20 mouse cellular contexts compared by ENCODE assay signal in genomic region chr17:74804321-74804930, GRCm38 (mm10).
DNase-seq lines count a peak whose midpoint lies in the region; ATAC-seq and TF ChIP-seq lines count a peak whose summit lies in the region.
"Had no signal": no experiment of that assay in that cellular context is flagged by ENCODE, and none has a peak within 500 bp of the region (broad histone marks: within the 10 kb centered on the region; RNA-seq: fewer than 3 reads in every experiment).

No protein-coding gene starts in this region.

- no peaks in the 10 kb centered on the region for H3K27me3 ChIP-seq in forebrain, embryonic 15.5 days
- H3K27me3 ChIP-seq in forebrain, embryonic 12.5 days, result no peaks in the 10 kb centered on the region
- no peaks in the 10 kb centered on the region for H3K27me3 ChIP-seq in kidney, postnatal 0 days (ENCODE audit: insufficient read depth, low read length)
- no peaks in the 10 kb centered on the region for H3K27me3 ChIP-seq in kidney, adult 2 months (replicated peaks; ENCODE audit: control insufficient read depth, insufficient read depth, low read length)
- no peaks in the 10 kb centered on the region for H3K27me3 ChIP-seq in embryonic facial prominence, embryonic 14.5 days (replicated peaks; ENCODE audit: control insufficient read depth, insufficient read depth, low read length)
- H3K27me3 ChIP-seq in neural tube, embryonic 13.5 days, result no peaks in the 10 kb centered on the region
- H3K27me3 ChIP-seq: heart, embryonic 13.5 days had no signal

- WGBS in forebrain, embryonic 15.5 days, result 49% methylated on average over 9 of the region's 9 CpGs
- 70% methylated on average over 9 of the region's 9 CpGs for WGBS in forebrain, embryonic 12.5 days
- 26% methylated on average over 9 of the region's 9 CpGs for WGBS in kidney, postnatal 0 days
- WGBS in kidney, adult 2 months, result 54% methylated on average over 9 of the region's 9 CpGs
- WGBS in embryonic facial prominence, embryonic 14.5 days, result 60% methylated on average over 9 of the region's 9 CpGs
- 11% methylated on average over 9 of the region's 9 CpGs for WGBS in neural tube, embryonic 13.5 days

- no peak overlapping the region for H3K9ac ChIP-seq in forebrain, embryonic 15.5 days (replicated peaks)
- H3K9ac ChIP-seq in forebrain, embryonic 12.5 days, result no peak overlapping the region
- H3K9ac ChIP-seq in kidney, postnatal 0 days (ENCODE audit: low read depth, low read length), result no peak overlapping the region
- H3K9ac ChIP-seq in embryonic facial prominence, embryonic 14.5 days (ENCODE audit: low read depth, low read length), result no peak overlapping the region
- no peak overlapping the region for H3K9ac ChIP-seq in neural tube, embryonic 13.5 days
- H3K9ac ChIP-seq: heart, embryonic 13.5 days; liver, postnatal 0 days had no signal

- DNase-seq in kidney, postnatal 0 days (ENCODE audit: low spot score), result peak; percentile 77
- no peak for DNase-seq in kidney, adult 2 months
- DNase-seq in embryonic facial prominence, embryonic 14.5 days (ENCODE audit: low spot score), result peak; percentile 31
- no peak for DNase-seq in left cerebral cortex, postnatal 14 days (ENCODE audit: low spot score in 2 of 2)
- DNase-seq: adrenal gland, adult 2 months; cerebellum, adult 2 months; heart, postnatal 36 days; liver; liver, postnatal 0 days; lung, postnatal 14 days; right cerebral cortex, postnatal 25 days; thymus, postnatal 14 days had no signal

- H3K4me3 ChIP-seq in forebrain, embryonic 15.5 days, result no peak overlapping the region
- H3K4me3 ChIP-seq in forebrain, embryonic 12.5 days (replicated peaks), result no peak overlapping the region
- no peak overlapping the region for H3K4me3 ChIP-seq in kidney, postnatal 0 days (replicated peaks; ENCODE audit: low read depth, low read length)
- H3K4me3 ChIP-seq in kidney, adult 2 months (ENCODE audit: insufficient read depth, low read depth, low read length), result no peak overlapping the region
- H3K4me3 ChIP-seq in embryonic facial prominence, embryonic 14.5 days (ENCODE audit: low read depth, low read length), result no peak overlapping the region
- H3K4me3 ChIP-seq in neural tube, embryonic 13.5 days, result no peak overlapping the region
- H3K4me3 ChIP-seq: heart, embryonic 13.5 days had no signal

- TF ChIP-seq POLR2A in kidney, adult 2 months (IDR thresholded peaks at IDR 0.05; ENCODE audit: low read depth, low read length), result no peak

- peaks cover 4% of the 10 kb centered on the region; the same call in 1 of the 2 replicates for H3K4me1 ChIP-seq in forebrain, embryonic 15.5 days
- no peaks in the 10 kb centered on the region for H3K4me1 ChIP-seq in forebrain, embryonic 12.5 days
- H3K4me1 ChIP-seq in kidney, postnatal 0 days (replicated peaks; ENCODE audit: insufficient read depth, low read length), result no peaks in the 10 kb centered on the region
- no peaks in the 10 kb centered on the region for H3K4me1 ChIP-seq in kidney, adult 2 months (ENCODE audit: control insufficient read depth, insufficient read depth, low read length)
- no peaks in the 10 kb centered on the region for H3K4me1 ChIP-seq in embryonic facial prominence, embryonic 14.5 days (ENCODE audit: control insufficient read depth, insufficient read depth, low read length)
- peaks cover 24% of the 10 kb centered on the region for H3K4me1 ChIP-seq in neural tube, embryonic 13.5 days (replicated peaks)

- intact Hi-C loops in left cerebral cortex, postnatal 14 days (cut with DNase I), result no loop called here

- TF ChIP-seq CTCF in kidney, postnatal 0 days (IDR thresholded peaks at IDR 0.05; ENCODE audit: low read depth), result no peak
- no peak for TF ChIP-seq CTCF in kidney, adult 2 months (conservative IDR thresholded peaks at IDR 0.05; ENCODE audit: insufficient read depth, insufficient read length, low read depth, low read length)

- no peak overlapping the region for H3K27ac ChIP-seq in forebrain, embryonic 15.5 days (replicated peaks)
- no peak overlapping the region for H3K27ac ChIP-seq in forebrain, embryonic 12.5 days
- no peak overlapping the region for H3K27ac ChIP-seq in kidney, postnatal 0 days
- no peak overlapping the region for H3K27ac ChIP-seq in kidney, adult 2 months (ENCODE audit: insufficient read depth, low read depth, low read length)
- H3K27ac ChIP-seq in embryonic facial prominence, embryonic 14.5 days (replicated peaks; ENCODE audit: low read depth, low read length), result no peak overlapping the region
- H3K27ac ChIP-seq in neural tube, embryonic 13.5 days (replicated peaks), result no peak overlapping the region
- H3K27ac ChIP-seq: heart, embryonic 13.5 days; stomach, postnatal 0 days had no signal

- peak; percentile 43; the same call in 1 of the 2 replicates for ATAC-seq in forebrain, embryonic 15.5 days (replicated peaks)
- ATAC-seq in forebrain, embryonic 12.5 days (ENCODE audit: low FRiP score), result no peak
- ATAC-seq in kidney, postnatal 0 days (replicated peaks; ENCODE audit: low FRiP score, low read depth), result peak; percentile 68; the same call in 1 of the 2 replicates
- ATAC-seq in embryonic facial prominence, embryonic 14.5 days (ENCODE audit: low read depth), result peak; percentile 33; the same call in 1 of the 2 replicates
- ATAC-seq in neural tube, embryonic 13.5 days (ENCODE audit: low read depth), result peak; percentile 85
- ATAC-seq in erythroid progenitor cell, adult 5-6 weeks (replicated peaks; ENCODE audit: low FRiP score, poor library complexity, severe bottlenecking), result no peak
- ATAC-seq: intestine, embryonic 16.5 days; liver, postnatal 0 days had no signal

- H3K4me2 ChIP-seq in forebrain, embryonic 15.5 days (replicated peaks), result no peak overlapping the region
- H3K4me2 ChIP-seq in forebrain, embryonic 12.5 days, result no peak overlapping the region
- no peak overlapping the region for H3K4me2 ChIP-seq in kidney, postnatal 0 days (ENCODE audit: low read length)
- no peak overlapping the region for H3K4me2 ChIP-seq in embryonic facial prominence, embryonic 14.5 days (ENCODE audit: low read depth, low read length)
- no peak overlapping the region; the same call in 1 of the 2 replicates for H3K4me2 ChIP-seq in neural tube, embryonic 13.5 days
- H3K4me2 ChIP-seq: heart, embryonic 13.5 days; midbrain, embryonic 11.5 days had no signal

- H3K36me3 ChIP-seq in forebrain, embryonic 15.5 days, result no peaks in the 10 kb centered on the region
- no peaks in the 10 kb centered on the region for H3K36me3 ChIP-seq in forebrain, embryonic 12.5 days (replicated peaks)
- no peaks in the 10 kb centered on the region for H3K36me3 ChIP-seq in kidney, postnatal 0 days (ENCODE audit: insufficient read depth, low read length)
- no peaks in the 10 kb centered on the region; the same call in 1 of the 2 replicates for H3K36me3 ChIP-seq in kidney, adult 2 months (ENCODE audit: control insufficient read depth, insufficient read depth, low read length)
- H3K36me3 ChIP-seq in embryonic facial prominence, embryonic 14.5 days (ENCODE audit: control insufficient read depth, insufficient read depth, low read length), result no peaks in the 10 kb centered on the region
- H3K36me3 ChIP-seq in neural tube, embryonic 13.5 days, result no peaks in the 10 kb centered on the region

- no peaks in the 10 kb centered on the region for H3K9me3 ChIP-seq in forebrain, embryonic 15.5 days
- no peaks in the 10 kb centered on the region for H3K9me3 ChIP-seq in forebrain, embryonic 12.5 days
- no peaks in the 10 kb centered on the region for H3K9me3 ChIP-seq in kidney, postnatal 0 days (replicated peaks; ENCODE audit: low read length)
- no peaks in the 10 kb centered on the region for H3K9me3 ChIP-seq in embryonic facial prominence, embryonic 14.5 days (ENCODE audit: control insufficient read depth, low read length)
- H3K9me3 ChIP-seq in neural tube, embryonic 13.5 days, result no peaks in the 10 kb centered on the region
- H3K9me3 ChIP-seq: heart, embryonic 13.5 days had no signal

Comparison
In these comparisons a context has a peak if more than half of its experiments do, and no peak if none do; other contexts are left out.
1. ATAC-seq: peak in forebrain, embryonic 15.5 days (single experiment), kidney, postnatal 0 days (single experiment), embryonic facial prominence, embryonic 14.5 days (single experiment) and neural tube, embryonic 13.5 days (single experiment); none in forebrain, embryonic 12.5 days (single experiment) and erythroid progenitor cell, adult 5-6 weeks (single experiment).
2. DNase-seq: peak in kidney, postnatal 0 days (single experiment) and embryonic facial prominence, embryonic 14.5 days (single experiment); none in kidney, adult 2 months (single experiment) and left cerebral cortex, postnatal 14 days (0 of 2).